Mouse (Mus musculus): ENCODE results near the gene Gas7. TPM values are rescaled to one million over a fixed set of nuclear protein-coding genes. Genes with fewer than 3 reads are reported as not detected.

Gas7 gene
- total and polyA plus RNA-seq, 2 experiments from 2014 or later, result 46.8 to 76.0 TPM

DNA sequence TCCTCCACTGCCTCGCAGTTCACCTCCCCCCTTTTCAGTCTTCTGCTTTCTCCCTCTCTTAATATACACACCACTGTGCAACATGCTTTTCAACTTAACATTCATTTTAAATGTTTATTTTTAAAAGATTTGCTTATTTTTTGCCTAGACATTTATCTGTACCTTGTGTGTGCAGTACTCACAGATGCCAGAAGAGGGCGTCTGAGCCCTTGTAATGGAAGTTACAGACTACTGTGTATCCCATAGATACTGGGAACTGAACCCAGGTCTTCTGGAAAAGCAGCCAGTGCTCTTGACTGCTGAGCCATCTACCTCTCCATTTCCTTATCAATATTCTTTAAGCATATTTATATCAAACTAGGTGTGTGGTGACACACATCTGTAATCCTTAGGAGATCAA lies 62.5 kb downstream of the Gas7 start:
- no peak for DNase-seq (ENCODE audit: low spot score)
- Histone ChIP-seq H3K36me3 (ENCODE audit: insufficient read depth, low read length) (no peaks in the 10 kb centered on the region), H3K4me3 (ENCODE audit: low read length) (no peak overlapping the region), H3K27ac (no peak overlapping the region), H3K9ac (replicated peaks; ENCODE audit: low read length) (no peak overlapping the region), H3K27me3 (ENCODE audit: insufficient read depth, low read length) (no peaks in the 10 kb centered on the region), H3K9me3 (ENCODE audit: low read length) (no peaks in the 10 kb centered on the region), H3K4me1 (ENCODE audit: insufficient read depth, low read length) (no peaks in the 10 kb centered on the region; the same call in 1 of the 2 replicates), H3K4me2 (ENCODE audit: low read depth, low read length) (no peak overlapping the region)
- 71% methylated on average over 2 of the region's 2 CpGs for whole genome bisulfite sequencing
- ATAC-seq, result no peak
- peak; percentile 45; the same call in 1 of the 2 replicates for TF ChIP-seq CTCF (IDR thresholded peaks at IDR 0.05; ENCODE audit: low read depth)

DNA sequence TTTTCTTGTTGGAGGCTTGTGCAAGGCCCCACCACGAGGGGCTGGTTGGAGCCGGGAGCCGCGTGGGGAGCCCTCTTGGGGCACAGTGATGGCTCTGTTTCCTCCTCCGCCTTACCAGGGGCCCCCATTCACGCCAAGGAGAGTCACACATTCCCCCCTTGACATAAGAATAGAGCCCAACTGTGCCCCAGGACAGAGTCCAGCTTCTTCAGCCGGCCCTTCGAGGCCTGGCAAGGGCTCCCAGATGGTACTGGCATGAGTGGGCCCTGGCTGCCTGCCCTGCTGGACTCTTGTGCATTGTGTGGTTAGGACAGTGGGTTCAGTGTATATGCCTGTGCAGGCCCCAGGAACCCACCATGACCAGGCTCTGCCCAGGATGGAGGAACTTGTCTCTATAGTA lies 63.7 kb downstream of the Gas7 start:
- Histone ChIP-seq H3K4me3 (ENCODE audit: low read length) (no peak overlapping the region), H3K27ac (peak overlapping the region; percentile 46; the same call in 1 of the 2 replicates), H3K36me3 (ENCODE audit: insufficient read depth, low read length) (no peaks in the 10 kb centered on the region), H3K9me3 (ENCODE audit: low read length) (no peaks in the 10 kb centered on the region), H3K9ac (replicated peaks; ENCODE audit: low read length) (no peak overlapping the region), H3K4me2 (ENCODE audit: low read depth, low read length) (no peak overlapping the region), H3K4me1 (ENCODE audit: insufficient read depth, low read length) (peaks cover 4% of the 10 kb centered on the region; the same call in 1 of the 2 replicates), H3K27me3 (ENCODE audit: insufficient read depth, low read length) (no peaks in the 10 kb centered on the region)
- TF ChIP-seq CTCF (IDR thresholded peaks at IDR 0.05; ENCODE audit: low read depth), result no peak
- peak; percentile 72 for DNase-seq (ENCODE audit: low spot score)
- WGBS, result 58% methylated on average over 8 of the region's 8 CpGs
- ATAC-seq, result peak; percentile 95

DNA sequence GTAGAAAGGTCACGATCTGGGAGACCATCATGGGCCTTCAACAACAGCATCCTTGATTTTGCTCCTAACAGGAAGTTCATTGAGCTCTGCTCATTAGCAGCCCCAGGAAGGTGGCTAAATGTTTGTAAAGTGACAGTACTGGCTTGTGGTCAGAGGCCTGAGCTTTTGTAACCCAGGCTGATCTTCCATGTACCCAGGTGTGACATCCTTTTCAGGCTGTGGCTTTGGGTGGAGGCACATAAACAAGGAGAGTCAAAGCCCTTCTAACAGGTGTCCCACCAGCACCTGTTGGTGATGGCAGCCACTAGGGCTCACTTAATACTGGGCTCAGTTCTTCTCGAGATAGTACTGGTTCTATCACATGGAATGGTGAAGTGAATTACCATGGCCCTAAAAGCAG lies 67.4 kb downstream of the Gas7 start:
- H3K4me2 ChIP-seq (ENCODE audit: low read depth, low read length), result no peak overlapping the region

DNA sequence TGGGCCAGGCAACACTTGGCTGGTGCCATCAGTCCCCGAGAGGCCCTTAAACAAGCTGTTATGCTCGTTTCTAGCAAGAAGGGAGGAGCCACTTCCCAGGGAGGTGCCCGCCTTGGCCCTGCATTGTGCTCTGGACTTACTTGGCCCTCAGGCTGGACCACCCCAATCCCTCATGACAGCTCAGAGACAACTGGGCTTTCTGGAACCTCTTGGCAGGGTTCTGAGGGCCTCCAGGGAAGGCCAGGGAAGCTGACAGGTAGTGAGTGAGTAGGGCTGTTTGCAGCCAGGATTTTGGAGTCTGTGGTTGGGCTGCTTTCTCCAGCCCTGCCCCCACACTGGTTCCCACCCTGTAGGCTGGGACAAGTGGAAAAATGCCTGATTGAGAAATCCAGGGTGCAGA lies 68.6 kb downstream of the Gas7 start:
- H3K4me3 ChIP-seq (ENCODE audit: low read length), result no peak overlapping the region
- TF ChIP-seq CTCF (IDR thresholded peaks at IDR 0.05; ENCODE audit: low read depth), result no peak
- 37% methylated on average over 3 of the region's 3 CpGs for WGBS
- H3K9ac ChIP-seq (replicated peaks; ENCODE audit: low read length), result no peak overlapping the region
- H3K27ac ChIP-seq, result no peak overlapping the region
- peak; percentile 30; the same call in 1 of the 2 replicates for ATAC-seq
- H3K4me1 ChIP-seq (ENCODE audit: insufficient read depth, low read length), result 0 out of 2 replicates have a peak, but pooled peaks cover 4% of the 10 kb centered on the region
- DNase-seq (ENCODE audit: low spot score), result peak; percentile 31
- H3K27me3 ChIP-seq (ENCODE audit: insufficient read depth, low read length), result no peaks in the 10 kb centered on the region
- H3K36me3 ChIP-seq (ENCODE audit: insufficient read depth, low read length), result no peaks in the 10 kb centered on the region
- no peak overlapping the region for H3K4me2 ChIP-seq (ENCODE audit: low read depth, low read length)
- no peaks in the 10 kb centered on the region for H3K9me3 ChIP-seq (ENCODE audit: low read length)

More for the DNA sequence above, 67.4 kb downstream of the Gas7 start:
- H3K27ac ChIP-seq, result no peak overlapping the region
- DNase-seq (ENCODE audit: low spot score), result no peak
- ATAC-seq, result no peak
- H3K27me3 ChIP-seq (ENCODE audit: insufficient read depth, low read length), result no peaks in the 10 kb centered on the region
- H3K9me3 ChIP-seq (ENCODE audit: low read length), result no peaks in the 10 kb centered on the region
- no peaks in the 10 kb centered on the region for H3K36me3 ChIP-seq (ENCODE audit: insufficient read depth, low read length)
- WGBS, result 99% methylated on average over 2 of the region's 2 CpGs
- no peak for TF ChIP-seq CTCF (IDR thresholded peaks at IDR 0.05; ENCODE audit: low read depth)
- H3K4me3 ChIP-seq (ENCODE audit: low read length), result no peak overlapping the region
- 0 out of 2 replicates have a peak, but pooled peaks cover 4% of the 10 kb centered on the region for H3K4me1 ChIP-seq (ENCODE audit: insufficient read depth, low read length)
- H3K9ac ChIP-seq (replicated peaks; ENCODE audit: low read length), result no peak overlapping the region

DNA sequence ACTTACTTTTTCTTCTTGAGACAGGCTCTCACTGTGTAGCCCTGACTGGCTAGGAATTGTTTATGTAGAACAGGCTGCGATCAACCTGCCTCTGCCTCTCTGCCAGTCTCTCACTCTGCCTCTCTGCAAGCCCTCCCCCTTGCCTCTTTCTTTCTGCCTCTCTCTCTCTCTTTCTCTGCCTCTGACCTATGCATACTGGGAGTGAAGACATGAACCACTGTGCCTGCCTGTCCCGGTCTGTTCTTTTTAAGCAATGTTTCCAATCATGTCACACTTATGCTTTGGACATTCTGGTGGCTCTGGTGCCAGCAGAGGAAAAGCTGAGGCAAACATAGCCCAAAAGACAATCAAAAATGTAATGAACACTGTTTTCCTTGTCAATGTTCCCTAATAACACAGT lies 69.5 kb downstream of the Gas7 start:
- DNase-seq (ENCODE audit: low spot score) (no peak), ATAC-seq (no peak)
- no peaks in the 10 kb centered on the region for H3K9me3 ChIP-seq (ENCODE audit: low read length)
- no peak for TF ChIP-seq CTCF (IDR thresholded peaks at IDR 0.05; ENCODE audit: low read depth)
- H3K27me3 ChIP-seq (ENCODE audit: insufficient read depth, low read length), result no peaks in the 10 kb centered on the region
- no peaks in the 10 kb centered on the region for H3K36me3 ChIP-seq (ENCODE audit: insufficient read depth, low read length)
- no peak overlapping the region for H3K4me3 ChIP-seq (ENCODE audit: low read length)
- no peak overlapping the region for H3K27ac ChIP-seq
- 42% methylated on average over 2 of the region's 2 CpGs for WGBS
- H3K4me2 ChIP-seq (ENCODE audit: low read depth, low read length), result no peak overlapping the region
- 0 out of 2 replicates have a peak, but pooled peaks cover 4% of the 10 kb centered on the region for H3K4me1 ChIP-seq (ENCODE audit: insufficient read depth, low read length)
- H3K9ac ChIP-seq (replicated peaks; ENCODE audit: low read length), result no peak overlapping the region

DNA sequence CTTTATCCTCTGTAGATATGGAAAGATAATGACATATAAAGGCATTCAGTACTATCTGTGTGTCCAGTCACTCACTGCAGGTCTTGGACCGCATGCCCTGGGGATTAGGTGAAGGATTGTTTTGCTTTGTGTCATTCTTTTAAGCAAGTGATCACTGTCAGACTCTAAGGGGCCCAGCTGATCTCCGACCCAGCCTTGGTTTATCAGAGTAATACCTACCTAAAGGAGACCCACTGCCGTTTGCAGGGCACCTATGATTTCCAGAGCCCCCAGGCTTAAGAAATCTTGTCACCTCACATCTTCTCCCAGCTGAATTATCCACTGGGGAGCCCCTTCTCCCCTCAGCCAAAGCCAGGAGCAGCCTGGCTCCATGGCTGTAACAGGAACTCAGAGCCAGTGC lies 70.6 kb downstream of the Gas7 start:
- H3K4me1 ChIP-seq (ENCODE audit: insufficient read depth, low read length), result 0 out of 2 replicates have a peak, but pooled peaks cover 4% of the 10 kb centered on the region
- ATAC-seq (no peak), DNase-seq (ENCODE audit: low spot score) (no peak)
- no peak overlapping the region for H3K4me2 ChIP-seq (ENCODE audit: low read depth, low read length)
- no peak for TF ChIP-seq CTCF (IDR thresholded peaks at IDR 0.05; ENCODE audit: low read depth)
- 76% methylated on average over 3 of the region's 3 CpGs for WGBS
- H3K27ac ChIP-seq, result no peak overlapping the region
- no peak overlapping the region for H3K9ac ChIP-seq (replicated peaks; ENCODE audit: low read length)
- H3K36me3 ChIP-seq (ENCODE audit: insufficient read depth, low read length), result no peaks in the 10 kb centered on the region
- H3K4me3 ChIP-seq (ENCODE audit: low read length), result no peak overlapping the region
- no peaks in the 10 kb centered on the region for H3K27me3 ChIP-seq (ENCODE audit: insufficient read depth, low read length)
- H3K9me3 ChIP-seq (ENCODE audit: low read length), result no peaks in the 10 kb centered on the region

All from hindbrain, postnatal 0 days (tissue).